Mouse (Mus musculus): ENCODE measurements at regions not wholly inside any gene's neighbourhood (a gene's known extent, or its start where the extent isn't known, plus 50 kb on each side); places are given as distances from the start of the nearest gene placed in this dataset.
"Not testable (repeated sequence)": the region's sequence is repeated elsewhere in the genome, so short reads cannot be mapped to it uniquely, and the experiment has no call there.

GRCm38 (mm10) chr5:109842186-109842978, 80.8 kb upstream of the Gm15446 start:
- not testable (repeated sequence) for DNase-seq

DNA sequence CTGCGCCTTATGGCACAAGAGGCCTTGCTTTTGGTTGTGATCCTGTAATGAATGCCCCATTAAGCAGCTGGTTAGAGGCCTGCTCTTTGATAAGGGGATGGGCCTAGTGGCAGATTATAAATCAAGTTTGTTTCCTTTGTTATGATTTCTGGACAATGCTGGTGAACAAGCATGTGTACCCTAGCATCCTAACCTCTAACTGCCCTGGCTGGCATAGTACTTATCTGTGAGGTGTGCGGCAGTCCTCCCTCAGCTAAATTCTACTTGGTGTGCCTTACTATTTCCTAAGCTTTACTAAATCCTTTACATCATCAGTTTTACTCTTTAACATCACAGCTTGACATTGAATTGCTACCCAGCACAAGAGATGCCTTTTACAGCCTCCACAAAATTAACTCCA, 79.0 kb upstream of the Gm15446 start:
- not testable (repeated sequence) for DNase-seq

GRCm38 (mm10) chr5:109844753-109845186, 78.4 kb upstream of the Gm15446 start:
- peak; percentile 7 for DNase-seq

DNA sequence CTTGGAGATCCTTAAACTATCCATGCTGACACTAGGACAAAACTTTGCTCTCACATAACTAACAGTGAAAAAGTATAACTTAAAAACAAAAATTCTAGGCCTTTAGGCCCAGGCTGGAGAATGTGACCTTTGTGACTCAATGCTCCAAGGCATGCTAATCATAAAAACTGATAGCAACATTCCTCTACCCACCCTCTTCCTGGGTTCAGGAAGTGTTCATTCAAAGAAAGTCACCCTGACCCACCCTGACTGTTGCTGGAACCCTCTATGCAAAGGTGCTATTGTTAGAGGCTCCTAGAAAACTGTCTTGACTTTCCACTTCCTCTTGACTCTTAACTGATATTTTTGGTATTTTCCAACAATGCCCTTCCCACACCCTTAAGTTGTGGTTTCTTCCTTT, 72.0 kb upstream of the Gm15446 start:
- DNase-seq, result not testable (repeated sequence)

GRCm38 (mm10) chr5:109860402-109860801, 62.8 kb upstream of the Gm15446 start:
- no peak for DNase-seq

GRCm38 (mm10) chr5:109864517-109864916, 58.7 kb upstream of the Gm15446 start:
- not testable (repeated sequence) for DNase-seq

DNA sequence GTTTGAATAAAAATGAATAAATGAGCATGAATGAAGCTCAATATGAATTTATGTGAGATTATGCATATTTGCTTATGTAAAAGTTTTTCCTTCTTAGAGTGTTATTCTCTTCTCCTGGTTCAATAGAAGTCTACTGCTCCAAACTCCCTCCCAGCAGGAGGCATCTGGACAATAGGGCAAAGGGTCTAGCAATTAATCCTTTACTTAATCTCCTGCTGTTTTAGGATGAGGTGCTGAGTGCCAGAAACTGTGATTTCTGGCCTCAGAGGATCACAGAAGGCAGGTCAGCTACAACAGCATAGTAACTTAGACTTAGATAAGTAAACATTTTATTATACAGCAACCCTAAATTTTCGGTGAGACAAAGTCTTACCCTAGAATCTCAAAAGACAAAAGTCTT, 57.6 kb upstream of the Gm15446 start:
- DNase-seq, result no peak

GRCm38 (mm10) chr5:109866337-109867126, 56.7 kb upstream of the Gm15446 start:
- DNase-seq, result peak; percentile 91

GRCm38 (mm10) chr5:109867221-109867620, 56.0 kb upstream of the Gm15446 start:
- not testable (repeated sequence) for DNase-seq
